Mouse (Mus musculus) erythroblast, embryonic 14.5 days (primary cell): ENCODE data around the gene Nr0b2.

ENCODE experiments used
- GATA1 ChIP-seq: IDR thresholded peaks from 2 replicates; pipeline ENCODE4 v1.6.1; 2012; ENCODE audit warnings: low read length, inconsistent platforms, mixed read lengths
- TAL1 ChIP-seq: IDR thresholded peaks from 3 replicates; pipeline ENCODE4 v1.6.1; 2012; ENCODE audit warnings: low read length, inconsistent platforms, mixed read lengths

DNA sequence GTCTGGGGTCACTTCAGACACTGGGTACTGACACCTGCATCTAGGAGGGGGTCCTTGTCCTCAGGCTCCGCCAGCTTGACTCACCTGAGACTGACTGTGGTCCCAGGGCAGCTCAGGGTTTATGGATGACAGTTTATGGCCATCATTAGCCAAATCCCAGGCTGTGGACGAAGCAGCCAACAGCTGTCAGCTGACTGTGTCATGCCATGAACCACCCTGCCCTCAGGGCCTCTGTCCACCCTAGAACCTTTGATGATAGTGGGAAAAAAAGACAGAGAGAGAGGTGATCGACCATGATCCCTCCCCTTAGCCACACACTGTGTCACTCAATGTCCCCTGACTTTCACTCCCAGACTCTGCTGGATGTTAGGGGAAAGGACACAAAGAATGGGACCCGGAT, 8.4 kb downstream of the Nr0b2 start:
- TF ChIP-seq GATA1 (no peak), TAL1 (no peak)
